Mouse (Mus musculus) adrenal gland, adult 18-20 months (tissue): ENCODE results near the gene Gatad2b. TPM values are rescaled to one million over a fixed set of nuclear protein-coding genes. Genes with fewer than 3 reads are reported as not detected.

Source experiments
- DNase-seq, 2 experiments: peaks; one replicate each; pipeline ENCODE4 v3.0.0; 2021 to 2022; ENCODE audit warnings: low spot score in 2 of 2
- total RNA-seq, 2 experiments: library from RNA; stranded (reverse); gene quantifications; 1 replicate in 1 of 2; 2 replicates in 1 of 2; pipeline ENCODE4 v1.2.3; 2021

The Gatad2b gene
- total RNA-seq, 2 experiments from 2014 or later, result 50.0 to 64.5 TPM

GRCm38 (mm10) chr3:90374368-90374767, 81.4 kb downstream of the Gatad2b start:
- DNase-seq, result no peak

GRCm38 (mm10) chr3:90375562-90376246, 82.7 kb downstream of the Gatad2b start:
- DNase-seq, result no peak

- DNase-seq, result no peak
Observed at GRCm38 (mm10) chr3:90376247-90376585, 83.2 kb downstream of the Gatad2b start.

- DNase-seq, result no peak
Observed at GRCm38 (mm10) chr3:90378496-90378895, 85.5 kb downstream of the Gatad2b start.

- DNase-seq, result peak; percentile 61 to 75
Observed at GRCm38 (mm10) chr3:90381727-90382126, 88.7 kb downstream of the Gatad2b start.

GRCm38 (mm10) chr3:90383690-90384089, 90.7 kb downstream of the Gatad2b start:
- DNase-seq, result peak in 1 of 2 experiments; percentile 15

GRCm38 (mm10) chr3:90384851-90385375, 91.9 kb downstream of the Gatad2b start:
- peak in 1 of 2 experiments; percentile 12 for DNase-seq

GRCm38 (mm10) chr3:90386817-90387216, 93.8 kb downstream of the Gatad2b start:
- peak in 1 of 2 experiments; percentile 11 for DNase-seq

GRCm38 (mm10) chr3:90387483-90387882, 94.5 kb downstream of the Gatad2b start:
- peak; percentile 50 to 56 for DNase-seq

- DNase-seq, result no peak
Observed at GRCm38 (mm10) chr3:90388192-90388591, 95.2 kb downstream of the Gatad2b start.

- peak; percentile 56 to 59 for DNase-seq
Observed at GRCm38 (mm10) chr3:90388726-90389510, 95.9 kb downstream of the Gatad2b start.

- DNase-seq, result peak; percentile 63 to 71
Observed at GRCm38 (mm10) chr3:90389511-90390490, 96.8 kb downstream of the Gatad2b start, which contains the start of gene Slc27a3. Slc27a3 (minus strand) TSS chr3:90389938.

- DNase-seq, result peak in 1 of 2 experiments; percentile 26
Observed at GRCm38 (mm10) chr3:90391004-90391403, 98.0 kb downstream of the Gatad2b start.

GRCm38 (mm10) chr3:90391941-90392340, 99.0 kb downstream of the Gatad2b start:
- DNase-seq, result no peak

- no peak for DNase-seq
Observed at GRCm38 (mm10) chr3:90392661-90393060, 99.7 kb downstream of the Gatad2b start.

GRCm38 (mm10) chr3:90395629-90396028, 102.7 kb downstream of the Gatad2b start:
- DNase-seq, result no peak

- peak in 1 of 2 experiments; percentile 15 for DNase-seq
Observed at GRCm38 (mm10) chr3:90400993-90401392, 108.0 kb downstream of the Gatad2b start.

GRCm38 (mm10) chr3:90404121-90404520, 111.1 kb downstream of the Gatad2b start:
- peak in 1 of 2 experiments; percentile 45 for DNase-seq

GRCm38 (mm10) chr3:90404609-90405008, 111.6 kb downstream of the Gatad2b start:
- DNase-seq, result peak in 1 of 2 experiments; percentile 25

GRCm38 (mm10) chr3:90406414-90406813, 113.4 kb downstream of the Gatad2b start:
- DNase-seq, result peak in 1 of 2 experiments; percentile 13

- DNase-seq, result no peak
Observed at GRCm38 (mm10) chr3:90408721-90409120, 115.7 kb downstream of the Gatad2b start.
